Mouse (Mus musculus) lung, postnatal 0 days (tissue): ENCODE data around the gene Abo. TPM values are rescaled to one million over a fixed set of nuclear protein-coding genes. Genes with fewer than 3 reads are reported as not detected.

ENCODE experiments used
- ATAC-seq: fragments of 200-750 bp; cut with Nextera tagmentation; 2 replicates; pipeline ENCODE4 v1.8.0; 2017; ENCODE audit warnings: moderate library complexity
- DNase-seq: peaks from one replicate; pipeline ENCODE4 v3.0.0-alpha.2; 2016; ENCODE audit warnings: low spot score
- H3K27ac ChIP-seq: fragments of 300-500 bp; sonication (generic); 2 replicates; pipeline ENCODE4 v1.5.1; 2014; ENCODE audit warnings: antibody characterized with exemption, mild to moderate bottlenecking, low read length, mixed read lengths
- H3K27me3 ChIP-seq: fragments of 300-500 bp; sonication (generic); replicated peaks from 2 replicates; pipeline ENCODE4 v1.6.1; 2014; ENCODE audit warnings: low read length, mixed read lengths; ENCODE audit not compliant: insufficient read depth
- H3K36me3 ChIP-seq: fragments of 300-500 bp; sonication (generic); 2 replicates; pipeline ENCODE4 v1.6.1; 2014; ENCODE audit warnings: low read length, mixed read lengths; ENCODE audit not compliant: insufficient read depth
- H3K4me1 ChIP-seq: fragments of 300-500 bp; sonication (generic); 2 replicates; pipeline ENCODE4 v1.6.1; 2014; ENCODE audit warnings: antibody characterized with exemption, low read depth, low read length, mixed read lengths; ENCODE audit not compliant: insufficient read depth
- H3K4me2 ChIP-seq: fragments of 300-500 bp; sonication (generic); replicated peaks from 2 replicates; pipeline ENCODE4 v1.6.1; 2014; ENCODE audit warnings: low read depth, mild to moderate bottlenecking, low read length, moderate library complexity, mixed read lengths
- H3K4me3 ChIP-seq: fragments of 300-500 bp; sonication (generic); 2 replicates; pipeline ENCODE4 v1.5.1; 2014; ENCODE audit warnings: low read depth, low read length
- H3K9ac ChIP-seq: fragments of 300-500 bp; sonication (generic); replicated peaks from 2 replicates; pipeline ENCODE4 v1.6.1; 2014; ENCODE audit warnings: low read depth, mild to moderate bottlenecking
- H3K9me3 ChIP-seq: fragments of 300-500 bp; sonication (generic); 2 replicates; pipeline ENCODE4 v1.6.1; 2016; ENCODE audit warnings: low read length, mixed read lengths
- CTCF ChIP-seq: IDR thresholded peaks from 2 replicates; pipeline ENCODE4 v1.5.1; 2016; ENCODE audit warnings: antibody characterized with exemption, mild to moderate bottlenecking
- EP300 ChIP-seq: IDR thresholded peaks from 2 replicates; pipeline ENCODE4 v1.6.1; 2016; ENCODE audit warnings: antibody characterized with exemption, mild to moderate bottlenecking, control low read depth
- WGBS: fragments of 180-500 bp; shearing (Covaris S2); extraction: QIAGEN DNeasy Blood & Tissue Kit; methylation state at CpG from one replicate; pipeline ENCODE4 v1.1.7; 2014; 5-methylcytosine and 5-hydroxymethylcytosine counted together
- polyA plus RNA-seq: library from polyadenylated mRNA; unstranded; fragments of >200 nt; fragmentation: Nextera tagmentation; extraction: Ambion mirVana; gene quantifications from 2 replicates; pipeline ENCODE4 v1.2.1, GENCODE M21; 2015

The Abo gene
- polyA plus RNA-seq = not detected in 2 replicates

DNA sequence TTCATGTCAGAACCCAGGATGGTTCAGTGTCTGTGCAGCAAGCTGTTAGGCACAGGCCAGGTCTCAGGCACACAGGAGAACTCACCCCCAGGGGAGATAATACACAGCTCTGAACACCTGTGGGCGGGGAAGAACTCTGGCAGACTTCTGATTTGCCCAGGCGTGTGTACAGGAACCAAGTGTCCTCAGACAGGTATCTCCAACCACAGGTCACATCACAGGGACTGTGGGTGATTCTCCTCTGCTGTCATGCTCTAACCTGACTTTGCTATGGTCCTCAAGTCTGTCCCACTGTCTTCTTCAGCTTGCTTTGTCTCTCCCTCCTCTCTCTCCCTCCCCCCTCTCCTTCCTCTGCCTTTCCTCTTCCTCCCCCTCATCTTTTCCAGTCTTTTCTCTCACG is at the start of gene Abo:
Gene Abo, minus strand, starts transcription at position 101 of the 400 bp plus-strand sequence.
- Histone ChIP-seq H3K36me3 (no peaks in the 10 kb centered on the region), H3K9me3 (no peaks in the 10 kb centered on the region), H3K4me3 (no peak within 1 kb of the TSS), H3K27me3 (no peaks in the 10 kb centered on the region), H3K4me2 (no peak within 1 kb of the TSS), H3K27ac (no peak within 1 kb of the TSS), H3K4me1 (no peaks in the 10 kb centered on the region), H3K9ac (no peak within 1 kb of the TSS)
- DNase-seq (no peak), ATAC-seq (no peak)
- WGBS = 57% methylated on average over 3 of the region's 3 CpGs
- TF ChIP-seq CTCF (no peak), EP300 (no peak)

DNA sequence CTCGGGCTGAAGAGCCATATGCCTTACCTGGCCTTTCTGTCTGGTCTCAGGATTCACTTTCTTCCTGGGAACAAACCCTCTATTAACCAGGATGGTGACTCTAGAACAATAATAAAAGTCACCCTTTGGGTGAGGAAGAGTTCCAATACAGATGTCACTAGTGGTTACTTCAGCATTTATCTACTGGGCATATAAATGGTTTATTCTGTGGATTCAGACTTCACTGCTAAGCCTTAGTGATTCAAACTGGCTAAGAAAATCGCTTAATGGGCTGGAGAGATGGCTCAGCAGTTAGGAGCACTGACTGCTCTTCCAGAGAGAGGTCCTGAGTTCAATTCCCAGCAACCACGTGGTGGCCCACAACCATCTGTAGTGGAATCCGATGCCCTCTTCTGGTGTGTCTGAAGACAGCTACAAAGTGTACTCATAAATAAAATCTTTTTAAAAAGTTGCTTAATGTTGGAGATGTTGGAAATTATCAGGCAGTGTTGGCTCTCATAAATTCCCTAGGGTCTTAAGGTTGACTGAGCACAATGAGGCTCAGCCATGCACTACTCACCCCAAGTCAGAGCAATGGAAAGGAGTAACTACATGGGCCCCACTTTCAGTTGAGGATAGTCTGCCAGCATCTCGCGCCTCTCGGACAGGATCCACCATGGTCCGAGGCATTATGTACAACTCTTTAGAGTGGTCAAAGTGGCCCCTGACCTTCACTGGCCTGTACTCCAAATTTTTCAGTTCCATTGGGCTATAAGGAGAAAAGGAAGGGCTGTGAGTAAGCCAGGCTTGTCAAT is 49.6 kb upstream of the Abo start:
- WGBS = 55% methylated on average over 8 of the region's 8 CpGs
- H3K36me3 ChIP-seq = peaks cover 21% of the 10 kb centered on the region
- no peak for DNase-seq
- no peak overlapping the region for H3K9ac ChIP-seq
- no peaks in the 10 kb centered on the region for H3K9me3 ChIP-seq
- H3K4me2 ChIP-seq = no peak overlapping the region
- ATAC-seq = no peak
- TF ChIP-seq CTCF = no peak
- TF ChIP-seq EP300 = no peak
- no peaks in the 10 kb centered on the region for H3K27me3 ChIP-seq
- no peak overlapping the region for H3K4me3 ChIP-seq
- peaks cover 24% of the 10 kb centered on the region for H3K4me1 ChIP-seq
- H3K27ac ChIP-seq = no peak overlapping the region

DNA sequence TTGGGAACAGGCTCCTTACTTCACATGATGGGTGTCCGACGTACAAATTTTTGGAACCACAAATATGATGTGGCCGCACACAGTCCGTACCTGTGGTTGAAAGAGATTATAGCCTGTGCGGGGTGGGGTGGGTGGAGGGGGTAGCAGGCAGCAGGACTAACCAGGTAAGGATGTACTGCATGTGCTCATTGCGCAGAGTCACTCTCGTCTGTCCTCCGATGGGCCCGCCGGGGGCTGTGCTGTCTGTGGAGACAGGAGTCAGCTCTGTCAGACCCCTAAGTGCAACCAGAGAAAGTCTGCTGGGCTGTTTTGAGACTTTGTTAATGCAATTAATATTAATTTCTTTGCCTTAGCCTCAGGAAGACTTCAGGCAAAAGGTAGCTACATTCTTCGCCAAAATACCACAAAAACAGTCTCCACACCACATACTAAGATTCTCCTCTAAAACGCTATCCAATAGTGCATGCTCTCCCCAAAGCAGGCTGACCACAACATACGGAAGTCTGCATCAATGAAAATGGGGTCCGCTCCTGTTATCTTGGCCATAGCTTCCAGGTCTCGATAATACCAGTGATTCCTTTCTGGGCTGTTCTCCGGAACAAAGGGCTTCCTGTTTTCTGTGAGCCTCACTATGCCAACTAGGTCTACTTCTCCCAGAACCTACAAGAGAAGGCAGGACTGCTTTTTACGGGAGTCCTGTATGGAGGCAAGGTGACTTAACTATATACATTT is 48.8 kb upstream of the Abo start:
- Histone ChIP-seq H3K4me1 (peaks cover 31% of the 10 kb centered on the region), H3K36me3 (peaks cover 14% of the 10 kb centered on the region)

DNA sequence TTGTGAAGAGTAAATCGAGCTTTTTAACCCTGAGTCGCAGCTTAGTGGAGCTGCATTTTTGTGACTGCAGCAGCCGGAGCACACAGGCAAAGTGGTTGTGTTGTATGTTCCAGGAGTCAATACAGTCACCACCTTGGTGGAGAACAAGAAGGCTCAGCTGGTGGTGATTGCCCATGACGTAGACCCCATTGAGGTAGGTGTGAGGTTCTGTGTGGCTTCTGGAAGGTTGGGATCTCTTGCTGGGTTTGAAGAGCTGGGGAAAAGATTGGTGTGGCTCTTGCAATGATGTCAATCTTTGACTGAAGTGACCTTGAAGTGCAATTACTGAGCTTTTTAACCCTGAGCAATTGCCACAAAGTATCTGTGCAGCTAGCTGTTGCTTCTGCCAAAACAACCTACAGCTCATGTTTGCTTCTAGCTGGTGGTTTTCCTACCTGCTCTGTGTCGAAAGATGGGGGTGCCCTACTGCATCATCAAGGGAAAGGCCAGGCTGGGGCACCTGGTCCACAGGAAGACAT is 47.5 kb upstream of the Abo start:
- TF ChIP-seq EP300 (no peak), CTCF (no peak)
- no peak for ATAC-seq
- peaks cover 37% of the 10 kb centered on the region for H3K4me1 ChIP-seq
- H3K9me3 ChIP-seq = no peaks in the 10 kb centered on the region
- H3K4me3 ChIP-seq = peak overlapping the region; percentile 76; the same call in 1 of the 2 replicates
- no peak overlapping the region for H3K27ac ChIP-seq
- DNase-seq = no peak
- WGBS = 61% methylated on average over 5 of the region's 5 CpGs
- no peaks in the 10 kb centered on the region for H3K27me3 ChIP-seq
- peaks cover 14% of the 10 kb centered on the region for H3K36me3 ChIP-seq
- peak overlapping the region; percentile 95 for H3K9ac ChIP-seq
- peak overlapping the region; percentile 85; the same call in 1 of the 2 replicates for H3K4me2 ChIP-seq

More for the DNA sequence above, 48.8 kb upstream of the Abo start:
- DNase-seq (no peak), ATAC-seq (no peak)
- Histone ChIP-seq H3K27me3 (no peaks in the 10 kb centered on the region), H3K4me2 (no peak overlapping the region), H3K9ac (no peak overlapping the region), H3K9me3 (no peaks in the 10 kb centered on the region), H3K4me3 (no peak overlapping the region), H3K27ac (no peak overlapping the region)
- TF ChIP-seq CTCF (no peak), EP300 (no peak)
- WGBS = 80% methylated on average over 17 of the region's 17 CpGs

DNA sequence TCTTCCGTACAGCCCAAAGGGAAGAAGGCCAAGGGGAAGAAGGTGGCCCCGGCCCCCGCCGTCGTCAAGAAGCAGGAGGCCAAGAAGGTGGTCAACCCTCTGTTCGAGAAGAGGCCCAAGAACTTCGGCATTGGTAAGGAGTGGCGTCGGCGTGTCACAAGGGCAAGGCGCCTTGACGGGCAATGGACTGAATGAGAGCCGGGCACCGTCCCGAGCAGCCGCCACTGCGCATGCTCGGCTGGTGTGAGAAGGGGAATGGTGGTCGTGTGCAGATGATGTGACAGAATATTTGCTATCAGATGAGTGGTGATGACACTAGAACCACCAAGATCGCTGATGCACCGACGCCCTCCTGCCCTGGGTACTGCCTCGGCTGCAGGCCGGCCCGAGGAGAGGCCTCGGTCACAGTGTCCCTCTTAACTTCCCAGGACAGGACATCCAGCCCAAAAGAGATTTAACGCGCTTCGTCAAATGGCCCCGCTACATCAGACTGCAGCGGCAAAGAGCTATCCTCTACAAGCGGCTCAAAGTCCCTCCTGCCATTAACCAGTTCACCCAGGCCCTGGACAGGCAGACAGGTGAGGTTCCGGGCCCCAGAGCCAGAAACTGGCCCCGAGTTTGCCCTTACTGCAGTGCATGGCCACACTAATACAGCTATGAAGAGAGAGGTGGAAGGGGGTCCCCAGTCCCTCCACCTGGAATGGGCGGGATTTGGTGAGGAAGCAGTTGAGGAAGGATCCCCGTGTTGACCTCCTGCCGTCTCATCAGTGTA is 46.4 kb upstream of the Abo start:
- DNase-seq = peak; percentile 74

More for the DNA sequence above, 46.4 kb upstream of the Abo start:
- Histone ChIP-seq H3K4me2 (peak overlapping the region; percentile 85), H3K4me3 (peak overlapping the region; percentile 76), H3K27ac (peak overlapping the region; percentile 90), H3K27me3 (no peaks in the 10 kb centered on the region), H3K4me1 (peaks cover 30% of the 10 kb centered on the region), H3K36me3 (peaks cover 14% of the 10 kb centered on the region), H3K9ac (peak overlapping the region; percentile 95), H3K9me3 (no peaks in the 10 kb centered on the region)
- peak; percentile 54 for ATAC-seq
- no peak for TF ChIP-seq EP300
- WGBS = 2% methylated on average over 37 of the region's 37 CpGs
